Mouse (Mus musculus): ENCODE results near the gene Sorbs2. TPM values are rescaled to one million over a fixed set of nuclear protein-coding genes. Genes with fewer than 3 reads are reported as not detected.
A peak's percentile ranks its signal among the peaks of the same experiment; 100 is the strongest.
"Not testable (repeated sequence)": the region's sequence is repeated elsewhere in the genome, so short reads cannot be mapped to it uniquely, and the experiment has no call there.

Gene Sorbs2
- polyA plus RNA-seq, 1 experiment from 2014 or later = 458 TPM

DNA sequence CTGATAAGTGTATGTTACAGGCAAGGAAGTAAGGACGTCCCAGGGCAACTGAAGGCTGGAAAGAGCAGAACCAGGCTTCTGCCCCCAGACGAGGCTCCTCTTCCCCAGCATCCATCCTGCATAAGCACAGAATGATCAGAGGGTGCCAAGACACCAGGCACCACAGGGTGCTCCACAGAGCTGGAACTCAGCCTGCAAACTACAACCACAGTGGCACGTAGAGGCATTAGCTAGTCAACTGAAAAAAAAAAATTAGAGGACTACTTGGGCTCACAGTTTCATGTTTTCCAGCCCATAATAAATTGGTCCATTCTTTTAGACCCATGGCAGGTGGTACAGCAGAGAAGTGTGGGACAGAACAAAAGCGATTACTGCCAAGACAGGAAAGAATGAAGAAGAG, 338.3 kb downstream of the Sorbs2 start:
- 56% methylated on average over 4 of the region's 4 CpGs for WGBS
- no peaks in the 10 kb centered on the region for H3K27me3 ChIP-seq (replicated peaks)
- peak overlapping the region; percentile 82 for H3K27ac ChIP-seq (ENCODE audit: poor library complexity, severe bottlenecking)

DNA sequence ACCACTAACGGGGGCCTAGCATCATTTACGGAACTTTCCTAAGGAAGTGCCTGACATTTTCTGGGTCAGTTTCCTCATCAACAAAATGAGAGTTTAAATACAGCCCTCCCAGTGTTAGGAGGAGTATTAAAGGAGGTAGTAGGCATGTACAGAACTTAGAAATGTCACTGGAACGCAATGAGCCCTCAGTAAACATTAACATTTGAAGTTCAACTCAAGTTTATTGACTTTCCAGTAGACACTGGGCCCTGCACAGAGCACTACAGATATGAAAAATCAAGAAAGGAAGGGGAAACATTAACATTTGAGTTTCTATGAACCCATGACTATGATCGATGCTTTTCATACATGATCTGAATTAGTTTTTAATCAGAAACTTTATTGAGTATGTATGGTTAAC, 347.5 kb downstream of the Sorbs2 start:
- H3K4me2 ChIP-seq = no peak overlapping the region
- H3K27me3 ChIP-seq (replicated peaks) = no peaks in the 10 kb centered on the region
- WGBS = 85% methylated on average over 4 of the region's 4 CpGs
- no peak overlapping the region for H3K27ac ChIP-seq (ENCODE audit: poor library complexity, severe bottlenecking)
- H3K36me3 ChIP-seq = no peaks in the 10 kb centered on the region
- peaks cover 16% of the 10 kb centered on the region for H3K4me1 ChIP-seq (replicated peaks)
- no peak overlapping the region for H3K4me3 ChIP-seq
- H3K9me3 ChIP-seq (replicated peaks) = no peaks in the 10 kb centered on the region
- no peak overlapping the region for H3K9ac ChIP-seq
- no peak for ATAC-seq (ENCODE audit: insufficient number of reproducible peaks, low FRiP score)

More for the DNA sequence above, 338.3 kb downstream of the Sorbs2 start:
- Histone ChIP-seq H3K36me3 (no peaks in the 10 kb centered on the region), H3K4me1 (replicated peaks) (peaks cover 29% of the 10 kb centered on the region), H3K9ac (no peak overlapping the region), H3K4me2 (no peak overlapping the region), H3K9me3 (replicated peaks) (no peaks in the 10 kb centered on the region), H3K4me3 (no peak overlapping the region)
- ATAC-seq (ENCODE audit: insufficient number of reproducible peaks, low FRiP score) = no peak

DNA sequence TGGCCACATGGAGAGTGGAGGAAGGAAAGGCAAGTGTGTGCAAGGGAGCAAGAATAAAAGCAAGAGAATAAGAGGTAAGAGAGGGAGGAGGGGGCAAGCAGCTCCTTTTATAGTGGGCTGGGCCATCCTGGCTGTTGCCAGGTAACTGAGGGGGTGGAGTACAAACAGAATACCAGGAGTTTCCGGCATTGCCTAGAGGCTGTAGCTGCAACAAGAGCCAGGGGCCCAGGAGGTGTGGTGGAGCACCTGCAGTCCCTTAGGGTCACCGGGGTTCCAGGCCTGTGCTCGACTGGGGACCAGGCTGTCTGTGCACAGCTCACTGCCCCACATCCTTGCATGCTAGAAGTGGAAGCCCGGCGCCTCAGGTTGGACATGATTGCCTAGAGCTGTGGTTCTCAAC, 350.1 kb downstream of the Sorbs2 start:
- peak; percentile 39; the same call in 1 of the 2 replicates for ATAC-seq (ENCODE audit: insufficient number of reproducible peaks, low FRiP score)
- H3K4me1 ChIP-seq (replicated peaks) = peaks cover 16% of the 10 kb centered on the region
- H3K4me2 ChIP-seq = no peak overlapping the region
- H3K27me3 ChIP-seq (replicated peaks) = no peaks in the 10 kb centered on the region
- no peaks in the 10 kb centered on the region for H3K9me3 ChIP-seq (replicated peaks)
- 53% methylated on average over 5 of the region's 5 CpGs for WGBS
- H3K4me3 ChIP-seq = no peak overlapping the region
- no peak overlapping the region for H3K27ac ChIP-seq (ENCODE audit: poor library complexity, severe bottlenecking)
- no peak overlapping the region for H3K9ac ChIP-seq
- no peaks in the 10 kb centered on the region for H3K36me3 ChIP-seq

DNA sequence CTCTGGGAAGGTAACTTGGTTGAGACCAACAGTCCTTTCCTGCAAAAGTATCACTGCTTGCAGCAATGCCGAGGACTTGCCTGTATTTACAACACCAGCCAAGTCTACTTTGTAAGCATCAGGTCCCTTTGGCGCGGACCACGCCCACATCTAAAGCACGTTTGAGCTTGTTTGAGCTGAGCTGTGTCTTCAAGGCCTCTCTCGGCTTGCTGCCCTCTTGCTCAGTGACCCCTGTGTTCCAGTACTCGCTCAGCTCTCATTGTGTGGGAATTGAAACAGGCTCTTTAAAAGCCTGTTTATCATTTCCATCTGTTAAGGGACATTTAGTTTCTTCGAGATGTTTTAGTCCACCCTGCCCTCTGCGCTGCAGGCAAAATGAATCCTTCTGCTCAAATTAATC, 350.8 kb downstream of the Sorbs2 start:
- Histone ChIP-seq H3K36me3 (no peaks in the 10 kb centered on the region), H3K4me1 (replicated peaks) (peaks cover 13% of the 10 kb centered on the region), H3K27me3 (replicated peaks) (no peaks in the 10 kb centered on the region), H3K9ac (no peak overlapping the region), H3K4me3 (no peak overlapping the region), H3K4me2 (no peak overlapping the region), H3K9me3 (replicated peaks) (no peaks in the 10 kb centered on the region), H3K27ac (ENCODE audit: poor library complexity, severe bottlenecking) (no peak overlapping the region)
- ATAC-seq (ENCODE audit: insufficient number of reproducible peaks, low FRiP score) = no peak
- WGBS = 61% methylated on average over 9 of the region's 9 CpGs

DNA sequence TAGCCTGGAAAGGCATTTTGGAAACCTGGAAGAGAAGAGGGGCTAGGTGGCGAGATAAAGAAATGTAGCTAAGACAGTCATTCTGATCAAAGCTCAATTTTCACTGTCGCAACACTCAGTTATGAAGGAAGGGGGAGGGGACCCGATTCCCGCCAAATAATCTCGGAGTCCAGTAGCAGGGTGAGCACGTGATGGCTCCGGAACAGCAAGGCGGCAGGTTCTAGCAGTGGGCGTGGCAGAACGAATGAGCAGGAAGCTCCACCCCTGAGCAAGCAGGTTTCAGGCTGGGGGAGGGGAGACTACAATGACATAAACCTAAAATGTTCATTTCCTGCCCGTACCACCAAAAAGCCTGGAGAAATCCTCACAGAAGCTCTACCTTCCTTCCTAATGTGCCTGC, 364.0 kb downstream of the Sorbs2 start:
- peaks cover 13% of the 10 kb centered on the region; the same call in 1 of the 2 replicates for H3K4me1 ChIP-seq (replicated peaks)
- ATAC-seq (ENCODE audit: insufficient number of reproducible peaks, low FRiP score); H3K9ac ChIP-seq; H3K9me3 ChIP-seq (replicated peaks); H3K36me3 ChIP-seq; H3K27me3 ChIP-seq (replicated peaks); H3K4me3 ChIP-seq; H3K4me2 ChIP-seq: not testable (repeated sequence)
- peak overlapping the region; percentile 79 for H3K27ac ChIP-seq (ENCODE audit: poor library complexity, severe bottlenecking)
- 65% methylated on average over 11 of the region's 11 CpGs for WGBS

DNA sequence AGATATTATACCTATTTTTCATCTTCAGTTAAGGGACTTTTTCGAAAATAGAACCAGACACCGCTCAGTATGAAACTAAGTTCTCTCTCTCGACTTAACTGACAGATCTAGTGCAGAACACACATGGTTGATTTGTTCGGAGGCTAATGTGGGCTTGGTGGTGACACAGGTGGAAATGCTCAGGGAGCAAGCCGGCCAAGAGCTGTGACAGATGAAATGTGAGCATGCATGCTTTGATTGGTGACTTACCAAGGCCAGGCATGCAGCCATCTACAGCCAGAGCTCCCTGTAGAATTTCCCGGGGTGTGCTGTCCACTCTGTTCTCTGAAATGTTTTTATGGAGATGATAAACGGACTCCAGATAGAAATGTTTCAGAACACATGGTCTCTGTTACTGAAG, 364.5 kb downstream of the Sorbs2 start:
- Histone ChIP-seq H3K9ac (no peak overlapping the region), H3K9me3 (replicated peaks) (no peaks in the 10 kb centered on the region), H3K4me2 (no peak overlapping the region), H3K4me1 (replicated peaks) (peaks cover 13% of the 10 kb centered on the region; the same call in 1 of the 2 replicates), H3K4me3 (no peak overlapping the region), H3K36me3 (no peaks in the 10 kb centered on the region), H3K27ac (ENCODE audit: poor library complexity, severe bottlenecking) (peak overlapping the region; percentile 79), H3K27me3 (replicated peaks) (no peaks in the 10 kb centered on the region)
- WGBS = 60% methylated on average over 7 of the region's 7 CpGs
- ATAC-seq (ENCODE audit: insufficient number of reproducible peaks, low FRiP score) = peak; percentile 51

DNA sequence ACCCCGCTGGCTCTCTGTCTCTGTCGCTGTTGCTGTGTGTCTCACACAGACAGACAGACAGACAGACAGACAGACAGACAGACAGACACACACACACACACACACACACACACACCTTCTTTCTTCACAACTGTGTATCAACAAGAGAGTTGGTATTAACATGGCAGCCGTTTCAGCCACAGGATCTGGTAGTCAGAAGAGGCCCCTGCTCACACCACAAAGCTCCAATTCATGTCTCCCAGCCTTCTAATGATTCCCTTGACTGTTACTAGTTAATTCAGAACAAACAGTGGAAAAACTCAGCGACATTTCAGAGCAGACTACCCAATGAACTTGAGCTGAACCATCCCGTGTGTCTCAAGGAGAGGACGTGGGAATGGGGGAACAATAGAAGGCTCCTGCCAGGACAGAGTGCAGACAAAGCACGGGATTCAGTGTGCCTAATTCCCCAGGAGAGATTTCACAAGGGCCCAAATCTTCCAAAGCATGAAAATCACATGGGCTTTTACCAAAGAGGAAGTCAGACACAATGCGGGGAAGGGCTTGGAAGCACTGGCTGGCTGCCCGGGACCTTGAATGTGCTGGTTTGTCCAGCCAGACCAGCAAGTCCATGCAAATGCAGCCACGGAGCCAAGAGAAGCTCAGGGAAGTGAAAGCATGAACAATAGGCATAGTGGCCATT, 367.5 kb downstream of the Sorbs2 start:
- H3K4me3 ChIP-seq = no peak overlapping the region
- peaks cover 3% of the 10 kb centered on the region; the same call in 1 of the 2 replicates for H3K9me3 ChIP-seq (replicated peaks)
- H3K36me3 ChIP-seq = no peaks in the 10 kb centered on the region
- peak; percentile 80 for ATAC-seq (ENCODE audit: insufficient number of reproducible peaks, low FRiP score)
- peak overlapping the region; percentile 80 for H3K27ac ChIP-seq (ENCODE audit: poor library complexity, severe bottlenecking)
- 47% methylated on average over 10 of the region's 10 CpGs for WGBS
- H3K9ac ChIP-seq = no peak overlapping the region
- no peaks in the 10 kb centered on the region for H3K27me3 ChIP-seq (replicated peaks)
- H3K4me2 ChIP-seq = no peak overlapping the region
- peaks cover 13% of the 10 kb centered on the region; the same call in 1 of the 2 replicates for H3K4me1 ChIP-seq (replicated peaks)

DNA sequence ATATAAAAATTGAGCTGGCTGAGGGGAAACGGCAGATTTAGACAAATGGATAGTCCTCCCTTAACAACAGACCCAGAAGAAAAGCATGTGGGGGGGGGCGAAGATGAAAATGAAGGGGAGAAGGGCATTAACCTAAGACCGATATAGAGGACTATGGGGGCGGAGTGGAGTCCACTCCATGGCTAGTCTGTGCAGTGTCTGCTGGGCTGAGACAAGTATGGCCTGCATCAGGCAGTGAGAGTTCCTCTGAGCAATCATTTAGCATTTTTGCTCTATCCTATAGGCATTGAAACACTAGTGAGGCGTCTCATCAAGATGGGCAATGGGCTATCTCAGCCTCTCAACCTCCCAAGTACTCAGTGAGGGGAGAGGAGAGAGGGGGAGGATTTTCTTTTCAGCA, 368.8 kb downstream of the Sorbs2 start:
- Histone ChIP-seq H3K27me3 (replicated peaks) (no peaks in the 10 kb centered on the region), H3K4me1 (replicated peaks) (peaks cover 13% of the 10 kb centered on the region; the same call in 1 of the 2 replicates), H3K27ac (ENCODE audit: poor library complexity, severe bottlenecking) (no peak overlapping the region), H3K4me3 (no peak overlapping the region), H3K4me2 (no peak overlapping the region), H3K36me3 (no peaks in the 10 kb centered on the region), H3K9ac (no peak overlapping the region), H3K9me3 (replicated peaks) (peaks cover 4% of the 10 kb centered on the region; the same call in 1 of the 2 replicates)
- ATAC-seq (ENCODE audit: insufficient number of reproducible peaks, low FRiP score) = no peak
- 78% methylated on average over 5 of the region's 5 CpGs for WGBS

Other genes starting within 250 kb of the Sorbs2 start
- not detected in 2 replicates for gene F11, start 245.8 kb upstream of the Sorbs2 start, polyA plus RNA-seq (2016; fragmentation: Nextera tagmentation; extraction: Ambion mirVana)
- not detected in 2 replicates for gene Klkb1, start 212.9 kb upstream of the Sorbs2 start, polyA plus RNA-seq (2016; fragmentation: Nextera tagmentation; extraction: Ambion mirVana)
- gene Gm45753, start 199.3 kb upstream of the Sorbs2 start, polyA plus RNA-seq (2016; fragmentation: Nextera tagmentation; extraction: Ambion mirVana) = not detected in 2 replicates
- gene Cyp4v3, start 174.6 kb upstream of the Sorbs2 start, polyA plus RNA-seq (2016; fragmentation: Nextera tagmentation; extraction: Ambion mirVana) = 0.56 and 0.85 TPM in 2 replicates
- 5.4 TPM in 2 replicates for gene Fam149a, start 125.5 kb upstream of the Sorbs2 start, polyA plus RNA-seq (2016; fragmentation: Nextera tagmentation; extraction: Ambion mirVana)
- 2.2 and 3.8 TPM in 2 replicates for gene Tlr3, start 96.7 kb upstream of the Sorbs2 start, polyA plus RNA-seq (2016; fragmentation: Nextera tagmentation; extraction: Ambion mirVana)